Mouse (Mus musculus): ENCODE measurements around the gene Gm13696. TPM values are rescaled to one million over a fixed set of nuclear protein-coding genes. Genes with fewer than 3 reads are reported as not detected.

Gene Gm13696
- total and polyA plus RNA-seq, 3 experiments: 0.04 to 0.44 TPM; not detected in 1

DNA sequence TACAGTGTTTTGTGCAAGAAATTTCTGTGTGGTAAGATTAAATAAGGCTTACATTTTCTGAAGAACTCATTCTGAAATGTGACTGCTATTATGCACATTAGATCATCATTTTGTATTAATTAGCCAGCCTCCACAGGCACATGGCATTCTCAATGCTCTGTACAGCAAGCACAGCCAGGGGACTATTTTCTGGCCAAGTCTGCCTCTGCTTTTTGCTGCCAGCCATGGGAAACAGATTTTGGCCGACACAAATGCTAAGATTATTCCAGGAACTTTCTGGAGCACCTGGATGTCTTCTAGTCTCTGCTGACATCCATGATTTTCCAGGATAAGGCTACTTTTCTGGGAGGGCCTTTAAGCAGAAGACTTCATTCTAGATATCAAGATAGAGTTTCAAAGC, 36.0 kb downstream of the Gm13696 start:
- in situ Hi-C loops (cut with MboI; ENCODE audit: low pct_ligation_motif_present, low pct_unique_long_range_greater_than_20kb, low sequenced_read_pairs) (no loop called here), dilution Hi-C loops (cut with MboI; ENCODE audit: extremely low pct_ligation_motif_present, extremely low pct_unique_long_range_greater_than_20kb, low sequenced_read_pairs) (no loop called here)
- no peaks in the 10 kb centered on the region for H3K79me2 ChIP-seq (replicated peaks; ENCODE audit: control insufficient read depth, extremely low read depth, insufficient read depth, poor library complexity, severe bottlenecking)
- no peak overlapping the region for H3K4me2 ChIP-seq (ENCODE audit: insufficient read depth, low read depth, poor library complexity, severe bottlenecking)
- no peak for DNase-seq (ENCODE audit: extremely low read depth)
- H3K27ac ChIP-seq (ENCODE audit: insufficient read depth, low read depth): no peak overlapping the region
- no peak for TF ChIP-seq ZC3H11A (IDR thresholded peaks at IDR 0.05; ENCODE audit: low read depth, low read length)
- no peak for TF ChIP-seq BHLHE40 (IDR thresholded peaks at IDR 0.05; ENCODE audit: low read depth, low read length)
- TF ChIP-seq HCFC1 (IDR thresholded peaks at IDR 0.05; ENCODE audit: low read depth, low read length): no peak
- no peak for TF ChIP-seq RAD21 (IDR thresholded peaks at IDR 0.05; ENCODE audit: low read depth, low read length)
- no peak for TF ChIP-seq USF1 (IDR thresholded peaks at IDR 0.05; ENCODE audit: low read depth, low read length)
- TF ChIP-seq USF2 (conservative IDR thresholded peaks at IDR 0.05; ENCODE audit: low read depth, low read length): no peak
- TF ChIP-seq NELFE (IDR thresholded peaks at IDR 0.05; ENCODE audit: low read depth, low read length): no peak
- TF ChIP-seq JUND (conservative IDR thresholded peaks at IDR 0.05; ENCODE audit: low read depth, low read length): no peak
- TF ChIP-seq MXI1 (IDR thresholded peaks at IDR 0.05; ENCODE audit: low read depth, low read length): no peak
- no peak for TF ChIP-seq RCOR1 (conservative IDR thresholded peaks at IDR 0.05; ENCODE audit: low read depth, low read length)
- TF ChIP-seq ELF1 (IDR thresholded peaks at IDR 0.05; ENCODE audit: low read depth, low read length): no peak
- no peak for TF ChIP-seq IRF4 (IDR thresholded peaks at IDR 0.05; ENCODE audit: low read depth, low read length)
- TF ChIP-seq ETS1 (conservative IDR thresholded peaks at IDR 0.05; ENCODE audit: low read depth, low read length): no peak
- TF ChIP-seq SIN3A (IDR thresholded peaks at IDR 0.05; ENCODE audit: low read length): no peak
- TF ChIP-seq PAX5 (IDR thresholded peaks at IDR 0.05; ENCODE audit: low read length): no peak
- TF ChIP-seq MAFK (IDR thresholded peaks at IDR 0.05; ENCODE audit: insufficient replicate concordance, low read length): no peak
- no peaks in the 10 kb centered on the region for H3K4me1 ChIP-seq (ENCODE audit: control insufficient read depth in 1 of 2, insufficient read depth in 2 of 2)
- no peaks in the 10 kb centered on the region for H3K36me3 ChIP-seq (replicated peaks in 1 of 2; ENCODE audit: control insufficient read depth in 1 of 2, insufficient read depth in 1 of 2, low read length in 1 of 2)
- no peak overlapping the region for H3K9ac ChIP-seq (ENCODE audit: insufficient read depth, low read depth)
- no peaks in the 10 kb centered on the region for H3K27me3 ChIP-seq (replicated peaks)
- H3K4me3 ChIP-seq (replicated peaks in 1 of 3; ENCODE audit: low read depth in 2 of 3, low read length in 2 of 3, poor library complexity in 1 of 3): no peak overlapping the region
- no peaks in the 10 kb centered on the region for H3K9me3 ChIP-seq (replicated peaks; ENCODE audit: low read length)

DNA sequence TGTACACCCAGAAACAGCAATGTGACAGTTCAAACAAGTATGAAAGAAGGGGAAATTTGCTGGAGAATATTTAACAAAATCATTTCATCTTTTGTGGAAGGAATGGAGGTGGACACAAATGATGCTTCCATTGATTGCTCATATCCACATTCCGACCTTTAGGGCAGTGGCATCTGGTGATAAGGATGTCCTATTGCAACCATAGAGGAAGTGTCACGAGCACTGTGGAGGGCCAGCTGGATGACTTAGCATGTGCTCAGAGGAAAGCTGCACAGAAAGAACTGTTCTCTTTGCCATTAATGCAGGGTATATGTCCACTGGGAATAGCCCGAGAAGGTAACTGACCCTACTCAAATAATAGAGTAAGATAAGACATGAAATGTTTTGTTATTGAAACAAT, 36.9 kb downstream of the Gm13696 start:
- no peak for TF ChIP-seq PAX5 (IDR thresholded peaks at IDR 0.05; ENCODE audit: low read length)
- TF ChIP-seq KAT2A (IDR thresholded peaks at IDR 0.05; ENCODE audit: insufficient replicate concordance, low read length): no peak
- TF ChIP-seq MEF2A (IDR thresholded peaks at IDR 0.05; ENCODE audit: borderline replicate concordance, low read depth, low read length): no peak
- no peak for TF ChIP-seq MXI1 (IDR thresholded peaks at IDR 0.05; ENCODE audit: low read depth, low read length)
- TF ChIP-seq TCF12 (IDR thresholded peaks at IDR 0.05; ENCODE audit: low read depth, low read length): no peak
- TF ChIP-seq UBTF (IDR thresholded peaks at IDR 0.05; ENCODE audit: low read depth, low read length): no peak
- no peak for TF ChIP-seq CTCF (conservative IDR thresholded peaks at IDR 0.05 in 1 of 2, IDR thresholded peaks at IDR 0.05 in 1 of 2; ENCODE audit: low read depth in 2 of 2, low read length in 2 of 2)
- no peak for TF ChIP-seq GABPA (IDR thresholded peaks at IDR 0.05; ENCODE audit: insufficient replicate concordance, low read depth, low read length)
- TF ChIP-seq POLR2A (IDR thresholded peaks at IDR 0.05; ENCODE audit: low read depth, low read length): no peak
- no peak for TF ChIP-seq ETS1 (conservative IDR thresholded peaks at IDR 0.05; ENCODE audit: low read depth, low read length)
- no peak for TF ChIP-seq TBP (conservative IDR thresholded peaks at IDR 0.05; ENCODE audit: low read depth, low read length)
- TF ChIP-seq ZC3H11A (IDR thresholded peaks at IDR 0.05; ENCODE audit: low read depth, low read length): no peak
- DNase-seq (ENCODE audit: extremely low read depth): no peak
- in situ Hi-C loops (cut with MboI; ENCODE audit: low pct_ligation_motif_present, low pct_unique_long_range_greater_than_20kb, low sequenced_read_pairs): no loop called here
- Histone ChIP-seq H3K79me2 (replicated peaks; ENCODE audit: control insufficient read depth, extremely low read depth, insufficient read depth, poor library complexity, severe bottlenecking) (no peaks in the 10 kb centered on the region), H3K4me2 (ENCODE audit: insufficient read depth, low read depth, poor library complexity, severe bottlenecking) (no peak overlapping the region), H3K27ac (ENCODE audit: insufficient read depth, low read depth) (no peak overlapping the region), H3K4me3 (replicated peaks in 1 of 3; ENCODE audit: low read depth in 2 of 3, low read length in 2 of 3, poor library complexity in 1 of 3) (no peak overlapping the region), H3K36me3 (replicated peaks in 1 of 2; ENCODE audit: control insufficient read depth in 1 of 2, insufficient read depth in 1 of 2, low read length in 1 of 2) (no peaks in the 10 kb centered on the region), H3K4me1 (ENCODE audit: control insufficient read depth in 1 of 2, insufficient read depth in 2 of 2) (no peaks in the 10 kb centered on the region), H3K27me3 (replicated peaks) (no peaks in the 10 kb centered on the region), H3K9ac (ENCODE audit: insufficient read depth, low read depth) (no peak overlapping the region), H3K9me3 (replicated peaks; ENCODE audit: low read length) (no peaks in the 10 kb centered on the region)
- dilution Hi-C loops (cut with MboI; ENCODE audit: extremely low pct_ligation_motif_present, extremely low pct_unique_long_range_greater_than_20kb, low sequenced_read_pairs): no loop called here
